Mouse (Mus musculus): Measurements from ENCODE around the gene Gtf2i. TPM values are rescaled to one million over a fixed set of nuclear protein-coding genes. Genes with fewer than 3 reads are reported as not detected.

Gtf2i gene
- total RNA-seq, 2 experiments from 2014 or later: 170 to 215 TPM

GRCm38 (mm10) chr5:134217900-134218299, 96.7 kb downstream of the Gtf2i start:
- DNase-seq (ENCODE audit: low spot score in 2 of 2): no peak

DNA sequence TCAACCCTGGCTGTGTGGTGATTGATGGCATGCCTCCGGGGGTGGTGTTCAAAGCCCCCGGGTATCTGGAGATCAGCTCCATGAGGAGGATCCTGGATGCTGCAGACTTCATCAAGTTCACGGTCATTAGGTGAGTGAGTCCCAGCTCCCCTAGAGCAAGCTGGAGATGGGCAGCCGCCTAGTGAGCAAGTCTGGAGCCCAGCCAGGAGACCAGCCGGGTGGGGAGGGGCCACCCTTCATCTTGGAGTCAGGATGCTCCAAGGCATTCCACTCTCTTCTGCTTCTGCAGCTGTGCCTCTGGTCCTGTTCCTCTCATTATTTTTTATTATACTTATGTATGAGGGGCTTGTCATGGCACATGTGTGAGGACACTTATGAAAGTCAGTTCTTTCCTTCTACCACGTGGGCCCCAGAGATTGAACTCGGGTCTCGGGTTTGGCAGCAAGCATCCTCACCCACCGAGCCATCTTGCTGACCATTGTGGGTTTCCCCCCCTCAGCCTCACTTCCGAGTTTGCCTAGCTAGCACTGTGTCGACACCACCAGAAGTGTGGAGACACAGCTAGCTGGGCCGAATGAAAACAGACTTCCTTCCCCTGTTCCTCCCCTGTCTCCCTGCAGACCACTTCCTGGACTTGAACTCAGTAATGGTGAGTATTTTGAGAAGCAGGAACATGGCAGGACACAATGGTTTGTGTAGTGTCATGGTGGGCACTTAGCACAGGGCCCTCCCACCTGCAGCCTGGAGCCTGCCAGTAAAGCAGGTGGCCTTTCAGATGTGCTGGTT, 100.3 kb downstream of the Gtf2i start:
- DNase-seq (ENCODE audit: low spot score in 2 of 2): no peak

DNA sequence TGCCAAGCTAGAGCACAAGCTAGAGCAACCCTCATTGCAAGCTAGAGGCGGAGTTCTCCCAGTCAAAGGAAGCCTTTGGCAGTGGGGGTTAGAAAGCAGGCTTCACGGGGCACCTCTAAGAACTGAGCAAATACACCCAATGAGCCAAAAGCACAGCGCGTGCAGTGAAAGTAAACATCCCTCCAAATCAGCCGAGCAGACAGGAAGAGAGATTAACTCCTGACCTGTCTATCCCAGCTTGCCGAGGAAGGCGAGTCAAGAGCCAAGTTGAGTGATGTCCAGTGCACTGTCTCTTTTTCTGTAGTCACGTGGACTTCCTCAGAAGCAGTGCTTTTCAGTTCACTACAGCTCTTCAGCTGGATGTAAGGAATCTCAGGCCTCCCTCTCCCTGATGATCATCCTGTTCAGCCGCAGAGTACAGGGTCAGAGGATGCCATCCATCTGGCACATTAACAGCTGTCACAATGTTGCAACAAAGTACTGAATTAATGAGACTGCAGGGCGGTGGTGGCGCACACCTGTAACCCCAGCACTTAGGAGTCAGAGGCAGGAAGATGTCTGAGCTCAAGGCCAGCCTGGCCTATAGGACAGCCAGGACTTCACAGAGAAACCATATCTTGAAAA, 104.5 kb downstream of the Gtf2i start:
- no peak for DNase-seq (ENCODE audit: low spot score in 2 of 2)

GRCm38 (mm10) chr5:134206721-134207120, 107.8 kb downstream of the Gtf2i start:
- DNase-seq (ENCODE audit: low spot score in 2 of 2): no peak

GRCm38 (mm10) chr5:134193664-134194063, 120.9 kb downstream of the Gtf2i start:
- no peak for DNase-seq (ENCODE audit: low spot score in 2 of 2)

DNA sequence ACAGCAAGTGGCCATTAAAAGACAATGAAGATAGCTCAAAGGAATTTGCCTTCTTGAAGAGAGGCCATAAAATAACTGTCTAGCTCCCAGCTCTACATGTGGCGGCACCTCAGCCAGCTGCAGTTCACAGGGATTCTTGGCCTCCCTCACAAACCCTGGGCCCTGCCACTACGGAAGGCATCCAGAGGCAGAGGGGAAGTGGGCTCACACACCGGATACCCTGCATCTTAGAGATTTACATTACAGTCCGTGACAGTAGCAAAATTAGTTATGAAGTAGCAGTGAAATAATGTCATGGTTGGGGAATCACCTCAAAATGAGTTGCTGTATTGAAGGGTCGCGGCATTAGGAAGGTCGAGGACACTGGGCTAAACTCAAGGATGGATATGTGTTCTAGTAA, 126.0 kb downstream of the Gtf2i start:
- no peak for DNase-seq (ENCODE audit: low spot score in 2 of 2)

Small RNA genes within 50 kb of the gene (microRNA-seq; reads per million reads assigned to microRNA genes)
- 0 reads per million in 2 experiments for gene Mir3965 (ENCODE audit: borderline number of aligned reads in 2 of 2)

Other genes starting within 250 kb of the Gtf2i start
- 10 to 100 TPM; 12.4 to 14.0 TPM for gene Castor2, start 215.0 kb downstream of the Gtf2i start, total RNA-seq (2021)
- 10 to 100 TPM; 28.2 to 34.7 TPM for gene Rcc1l, start 138.0 kb downstream of the Gtf2i start, total RNA-seq (2021)
- 1 to 10 TPM; 8.1 to 8.5 TPM for gene Gtf2ird2, start 130.7 kb downstream of the Gtf2i start, total RNA-seq (2021)
- gene Ncf1, start 85.1 kb downstream of the Gtf2i start, total RNA-seq (2021): 10 to 100 TPM; 10.0 to 12.1 TPM
- gene Gtf2ird1, start 142.0 kb upstream of the Gtf2i start, total RNA-seq (2021): 10 to 100 TPM; 44.9 to 71.0 TPM
- 10 to 100 TPM; 16.7 to 17.7 TPM for gene Clip2, start 237.7 kb upstream of the Gtf2i start, total RNA-seq (2021)
- not detected for gene Syna, start 245.4 kb upstream of the Gtf2i start, total RNA-seq (2021)

Data from adrenal gland, adult 18-20 months (tissue).